In genomic region chr11:118540411-118541026, GRCm38 (mm10) we compare ENCODE assay signal across 15 mouse cellular contexts.
A peak's percentile ranks its signal among the peaks of the same experiment; 100 is the strongest.
DNase-seq lines count a peak whose midpoint lies in the region; ATAC-seq and TF ChIP-seq lines count a peak whose summit lies in the region.
"Had no signal": no experiment of that assay in that cellular context is flagged by ENCODE, and none has a peak within 500 bp of the region (broad histone marks: within the 10 kb centered on the region; RNA-seq: fewer than 3 reads in every experiment).

No protein-coding gene starts in this region.

- no peak overlapping the region for H3K9ac ChIP-seq in embryonic facial prominence, embryonic 14.5 days (ENCODE audit: low read depth, low read length)
- H3K9ac ChIP-seq in kidney, postnatal 0 days (ENCODE audit: low read depth, low read length): no peak overlapping the region
- H3K9ac ChIP-seq: liver, embryonic 12.5 days; stomach, embryonic 15.5 days had no signal

- peak; percentile 80; the same call in 1 of the 2 replicates for ATAC-seq in embryonic facial prominence, embryonic 14.5 days (ENCODE audit: low read depth)
- ATAC-seq in kidney, postnatal 0 days (replicated peaks; ENCODE audit: low FRiP score, low read depth): peak; percentile 18; the same call in 1 of the 2 replicates
- ATAC-seq: forebrain, embryonic 14.5 days; liver, embryonic 12.5 days had no signal

- H3K4me2 ChIP-seq in embryonic facial prominence, embryonic 14.5 days (ENCODE audit: low read depth, low read length): no peak overlapping the region
- no peak overlapping the region for H3K4me2 ChIP-seq in kidney, postnatal 0 days (ENCODE audit: low read length)
- H3K4me2 ChIP-seq: hindbrain, embryonic 13.5 days; liver, embryonic 12.5 days; midbrain, embryonic 11.5 days; stomach, embryonic 15.5 days had no signal

- no peaks in the 10 kb centered on the region for H3K36me3 ChIP-seq in embryonic facial prominence, embryonic 14.5 days (ENCODE audit: control insufficient read depth, insufficient read depth, low read length)
- no peaks in the 10 kb centered on the region for H3K36me3 ChIP-seq in kidney, postnatal 0 days (ENCODE audit: insufficient read depth, low read length)
- H3K36me3 ChIP-seq: hindbrain, embryonic 13.5 days; liver, embryonic 12.5 days; stomach, embryonic 15.5 days had no signal

- TF ChIP-seq CTCF in kidney, postnatal 0 days (IDR thresholded peaks at IDR 0.05; ENCODE audit: low read depth): peak; percentile 30; the same call in 1 of the 2 replicates

- no peaks in the 10 kb centered on the region for H3K9me3 ChIP-seq in embryonic facial prominence, embryonic 14.5 days (ENCODE audit: control insufficient read depth, low read length)
- H3K9me3 ChIP-seq in kidney, postnatal 0 days (replicated peaks; ENCODE audit: low read length): no peaks in the 10 kb centered on the region
- H3K9me3 ChIP-seq: hindbrain, embryonic 13.5 days; liver, embryonic 12.5 days; stomach, embryonic 15.5 days had no signal

- H3K4me3 ChIP-seq in embryonic facial prominence, embryonic 14.5 days (ENCODE audit: low read depth, low read length): no peak overlapping the region
- H3K4me3 ChIP-seq in kidney, postnatal 0 days (replicated peaks; ENCODE audit: low read depth, low read length): no peak overlapping the region
- H3K4me3 ChIP-seq: hindbrain, embryonic 13.5 days; left cerebral cortex, adult 2 months; liver, embryonic 12.5 days; stomach, embryonic 15.5 days had no signal

- DNase-seq in embryo, embryonic 11 days: peak; percentile 27
- DNase-seq in embryo, embryonic 9.5 days (ENCODE audit: extremely low spot score): no peak
- DNase-seq in embryonic facial prominence, embryonic 14.5 days (ENCODE audit: low spot score): peak; percentile 67
- DNase-seq in kidney, postnatal 0 days (ENCODE audit: low spot score): peak; percentile 50
- DNase-seq in lung, postnatal 14 days: peak; percentile 8
- DNase-seq in gastrocnemius, postnatal 10 days: no peak
- DNase-seq in layer of hippocampus, adult 11-12 months (ENCODE audit: low spot score): no peak
- no peak for DNase-seq in layer of hippocampus, adult 9-10 months (ENCODE audit: low spot score)
- DNase-seq: B cell, adult 2 months had no signal

- no peak overlapping the region for H3K27ac ChIP-seq in embryonic facial prominence, embryonic 14.5 days (replicated peaks; ENCODE audit: low read depth, low read length)
- no peak overlapping the region for H3K27ac ChIP-seq in kidney, postnatal 0 days
- H3K27ac ChIP-seq: left cerebral cortex, adult 2 months; liver, embryonic 12.5 days; stomach, embryonic 15.5 days had no signal

- H3K4me1 ChIP-seq in embryonic facial prominence, embryonic 14.5 days (ENCODE audit: control insufficient read depth, insufficient read depth, low read length): no peaks in the 10 kb centered on the region
- H3K4me1 ChIP-seq in kidney, postnatal 0 days (replicated peaks; ENCODE audit: insufficient read depth, low read length): no peaks in the 10 kb centered on the region; the same call in 1 of the 2 replicates
- H3K4me1 ChIP-seq: liver, embryonic 12.5 days; stomach, embryonic 15.5 days had no signal

- WGBS in embryonic facial prominence, embryonic 14.5 days: 44% methylated on average over 12 of the region's 12 CpGs
- 44% methylated on average over 12 of the region's 12 CpGs for WGBS in kidney, postnatal 0 days

- H3K27me3 ChIP-seq in embryonic facial prominence, embryonic 14.5 days (replicated peaks; ENCODE audit: control insufficient read depth, insufficient read depth, low read length): no peaks in the 10 kb centered on the region
- no peaks in the 10 kb centered on the region for H3K27me3 ChIP-seq in kidney, postnatal 0 days (ENCODE audit: insufficient read depth, low read length)
- H3K27me3 ChIP-seq: hindbrain, embryonic 13.5 days had no signal

Comparison
In these comparisons a context has a peak if more than half of its experiments do, and no peak if none do; other contexts are left out.
1. DNase-seq: peak in embryo, embryonic 11 days (single experiment), embryonic facial prominence, embryonic 14.5 days (single experiment), kidney, postnatal 0 days (single experiment) and lung, postnatal 14 days (single experiment); none in embryo, embryonic 9.5 days (single experiment), gastrocnemius, postnatal 10 days (single experiment), layer of hippocampus, adult 11-12 months (single experiment) and layer of hippocampus, adult 9-10 months (single experiment).